Mouse (Mus musculus): ENCODE data around the gene Gm9918. TPM values are rescaled to one million over a fixed set of nuclear protein-coding genes. Genes with fewer than 3 reads are reported as not detected.
"Not testable (repeated sequence)": the region's sequence is repeated elsewhere in the genome, so short reads cannot be mapped to it uniquely, and the experiment has no call there.

Gene Gm9918
- 0.13 and 0.15 TPM in 2 replicates for polyA plus RNA-seq (2012; rRNA removed)

- DNase-seq: no peak
- H3K4me3 ChIP-seq (replicated peaks; ENCODE audit: insufficient read depth, low read depth, low read length): no peak within 1 kb of the TSS
- no peak within 1 kb of the TSS for H3K27ac ChIP-seq (ENCODE audit: insufficient read depth, low read length)
- WGBS: 14% methylated on average over 20 of the region's 21 CpGs
- H3K4me1 ChIP-seq (ENCODE audit: control insufficient read depth, insufficient read depth, low read length): no peaks in the 10 kb centered on the region
- no peaks in the 10 kb centered on the region for H3K27me3 ChIP-seq (ENCODE audit: control insufficient read depth, insufficient read depth, low read length)
- no peak for TF ChIP-seq POLR2A (IDR thresholded peaks at IDR 0.05; ENCODE audit: borderline replicate concordance, insufficient read depth, low read length)
- no peak for TF ChIP-seq CTCF (IDR thresholded peaks at IDR 0.05; ENCODE audit: borderline replicate concordance, insufficient read depth, low read depth, low read length)
Measured at GRCm38 (mm10) chr15:102270274-102270960, at the start of gene Gm9918. Gene Gm9918, plus strand, starts transcription at chr15:102270563.

- DNase-seq: no peak
- WGBS: 40% methylated on average over 10 of the region's 10 CpGs
- Histone ChIP-seq H3K27me3 (ENCODE audit: control insufficient read depth, insufficient read depth, low read length) (no peaks in the 10 kb centered on the region), H3K4me1 (ENCODE audit: control insufficient read depth, insufficient read depth, low read length) (peaks cover 2% of the 10 kb centered on the region), H3K4me3 (replicated peaks; ENCODE audit: insufficient read depth, low read depth, low read length) (no peak overlapping the region), H3K27ac (ENCODE audit: insufficient read depth, low read length) (no peak overlapping the region)
- TF ChIP-seq POLR2A (IDR thresholded peaks at IDR 0.05; ENCODE audit: borderline replicate concordance, insufficient read depth, low read length) (no peak), CTCF (IDR thresholded peaks at IDR 0.05; ENCODE audit: borderline replicate concordance, insufficient read depth, low read depth, low read length) (no peak)
Measured at GRCm38 (mm10) chr15:102222386-102222785, 48.0 kb upstream of the Gm9918 start.

DNA sequence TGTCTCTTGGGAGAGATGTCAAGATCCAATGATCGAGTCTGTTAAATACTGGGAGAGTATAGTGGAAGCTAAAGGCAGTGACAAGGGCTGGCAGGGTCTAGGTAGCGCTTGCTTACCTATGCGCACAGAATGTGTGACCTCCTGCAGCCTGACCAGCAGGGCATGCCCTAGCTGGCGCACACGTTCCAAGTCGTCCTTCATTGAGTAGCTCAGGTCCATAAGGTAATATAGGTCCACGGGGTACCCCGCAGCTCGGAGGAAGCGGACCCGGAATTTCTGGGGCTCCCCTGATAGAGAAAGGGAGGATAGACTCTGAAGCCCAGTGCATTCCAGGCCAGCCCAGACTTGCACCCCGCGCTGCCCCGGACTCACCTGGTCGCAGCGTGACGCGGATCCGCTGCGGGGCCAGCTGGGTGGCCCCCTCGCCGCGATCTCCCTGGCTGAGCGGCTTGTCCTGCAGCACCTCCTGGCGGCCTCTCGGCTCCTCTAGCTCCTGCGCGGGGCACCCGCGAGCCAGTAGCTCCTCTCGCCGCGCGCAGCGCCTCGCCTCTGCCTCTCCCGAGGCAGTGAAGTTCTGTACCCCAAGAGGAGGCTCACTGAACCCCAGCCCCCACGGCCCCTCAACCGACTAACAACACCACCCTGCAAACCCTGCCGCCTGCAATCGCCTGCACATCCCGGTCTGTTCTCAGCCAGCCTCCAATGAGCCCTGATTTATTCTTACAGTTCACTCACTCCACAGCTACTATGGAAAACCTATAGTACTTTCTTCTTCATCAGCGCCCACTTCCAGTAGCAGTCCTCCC is 46.0 kb upstream of the Gm9918 start:
- H3K4me3 ChIP-seq (replicated peaks; ENCODE audit: insufficient read depth, low read depth, low read length): peak overlapping the region; percentile 71
- TF ChIP-seq POLR2A (IDR thresholded peaks at IDR 0.05; ENCODE audit: borderline replicate concordance, insufficient read depth, low read length): no peak
- peak; percentile 76 for TF ChIP-seq CTCF (IDR thresholded peaks at IDR 0.05; ENCODE audit: borderline replicate concordance, insufficient read depth, low read depth, low read length)
- 2% methylated on average over 43 of the region's 43 CpGs for WGBS
- H3K27me3 ChIP-seq (ENCODE audit: control insufficient read depth, insufficient read depth, low read length): no peaks in the 10 kb centered on the region
- DNase-seq: peak; percentile 83 to 87
- no peak overlapping the region for H3K27ac ChIP-seq (ENCODE audit: insufficient read depth, low read length)
- H3K4me1 ChIP-seq (ENCODE audit: control insufficient read depth, insufficient read depth, low read length): peaks cover 2% of the 10 kb centered on the region

GRCm38 (mm10) chr15:102224992-102225617 is 45.3 kb upstream of the Gm9918 start:
- WGBS: 25% methylated on average over 21 of the region's 21 CpGs
- H3K27me3 ChIP-seq (ENCODE audit: control insufficient read depth, insufficient read depth, low read length): no peaks in the 10 kb centered on the region
- DNase-seq: no peak
- TF ChIP-seq POLR2A (IDR thresholded peaks at IDR 0.05; ENCODE audit: borderline replicate concordance, insufficient read depth, low read length) (no peak), CTCF (IDR thresholded peaks at IDR 0.05; ENCODE audit: borderline replicate concordance, insufficient read depth, low read depth, low read length) (no peak)
- H3K4me3 ChIP-seq (replicated peaks; ENCODE audit: insufficient read depth, low read depth, low read length): peak overlapping the region; percentile 71
- no peak overlapping the region for H3K27ac ChIP-seq (ENCODE audit: insufficient read depth, low read length)
- peaks cover 2% of the 10 kb centered on the region for H3K4me1 ChIP-seq (ENCODE audit: control insufficient read depth, insufficient read depth, low read length)

- WGBS: 89% methylated on average over 6 of the region's 6 CpGs
Measured at GRCm38 (mm10) chr15:102225619-102226018, 44.7 kb upstream of the Gm9918 start.

DNA sequence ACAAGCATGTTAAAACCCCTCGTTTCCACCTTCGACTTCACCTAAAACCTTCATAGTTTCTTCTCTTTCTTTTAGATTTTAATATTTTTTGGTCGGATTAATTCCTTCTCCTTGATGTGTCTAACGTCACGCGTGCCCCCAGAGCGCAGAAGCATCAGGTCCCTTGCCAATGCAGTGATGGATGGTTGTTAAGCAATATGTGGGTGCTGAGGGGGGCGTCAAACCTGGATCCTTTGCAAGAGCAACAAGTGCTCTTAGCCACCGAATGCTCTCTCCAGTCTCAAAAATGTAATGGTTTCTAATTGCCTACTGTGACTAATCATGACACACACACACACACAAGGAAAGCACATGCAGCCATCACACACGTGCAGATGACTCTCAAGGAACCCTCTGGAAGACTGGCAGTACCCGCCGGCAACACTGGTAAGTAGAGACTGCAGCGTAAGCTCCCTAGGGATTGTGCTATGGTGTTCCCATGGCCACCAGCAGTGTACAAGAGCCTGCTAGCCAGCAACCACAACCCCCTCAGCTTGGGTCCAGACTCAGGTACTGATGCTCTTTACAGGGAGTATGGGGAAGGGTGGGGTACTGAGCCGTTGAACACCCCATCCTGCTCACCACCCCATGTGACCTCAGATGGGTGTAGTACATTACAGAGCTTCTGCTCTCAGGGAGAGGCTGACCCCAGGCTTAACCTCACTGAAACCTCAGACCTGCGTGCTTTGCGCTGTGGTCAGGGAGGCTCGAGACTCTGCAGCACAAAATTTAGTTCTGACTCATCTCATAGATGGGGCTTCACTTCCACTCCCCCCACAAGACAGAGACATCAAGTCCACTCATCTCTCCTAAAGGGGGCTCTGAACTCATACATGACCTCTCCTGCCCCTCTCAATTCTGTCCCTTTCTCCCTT is 39.7 kb upstream of the Gm9918 start:
- no peak for TF ChIP-seq CTCF (IDR thresholded peaks at IDR 0.05; ENCODE audit: borderline replicate concordance, insufficient read depth, low read depth, low read length)
- TF ChIP-seq POLR2A (IDR thresholded peaks at IDR 0.05; ENCODE audit: borderline replicate concordance, insufficient read depth, low read length): no peak
- 83% methylated on average over 17 of the region's 17 CpGs for WGBS
- no peak for DNase-seq
- H3K27ac ChIP-seq (ENCODE audit: insufficient read depth, low read length): no peak overlapping the region
- H3K4me1 ChIP-seq (ENCODE audit: control insufficient read depth, insufficient read depth, low read length): peaks cover 7% of the 10 kb centered on the region
- H3K4me3 ChIP-seq (replicated peaks; ENCODE audit: insufficient read depth, low read depth, low read length): peak overlapping the region; percentile 35
- no peaks in the 10 kb centered on the region for H3K27me3 ChIP-seq (ENCODE audit: control insufficient read depth, insufficient read depth, low read length)

More at GRCm38 (mm10) chr15:102225619-102226018, 44.7 kb upstream of the Gm9918 start:
- not testable (repeated sequence) for H3K27ac ChIP-seq (ENCODE audit: insufficient read depth, low read length); H3K4me3 ChIP-seq (replicated peaks; ENCODE audit: insufficient read depth, low read depth, low read length); H3K4me1 ChIP-seq (ENCODE audit: control insufficient read depth, insufficient read depth, low read length); H3K27me3 ChIP-seq (ENCODE audit: control insufficient read depth, insufficient read depth, low read length); DNase-seq

DNA sequence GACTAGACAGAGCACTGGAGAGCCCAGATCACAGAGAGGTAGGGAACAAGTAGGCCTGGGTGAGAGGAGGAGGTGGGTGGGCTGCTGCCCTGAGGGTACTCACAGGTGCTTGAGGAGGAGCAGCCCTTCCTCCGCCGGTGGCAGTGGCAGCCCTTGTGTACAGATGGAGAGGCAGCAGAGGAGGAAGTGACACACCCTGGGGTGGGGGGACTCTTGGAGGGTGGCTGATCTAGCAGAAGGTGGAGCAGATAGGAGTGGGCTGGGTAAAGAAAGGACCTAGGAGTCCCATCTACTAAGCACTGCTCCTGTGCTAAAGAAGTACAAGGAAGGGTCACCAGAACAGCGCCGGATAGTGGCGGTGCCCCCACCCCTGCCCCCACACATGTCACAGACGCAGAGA is 38.6 kb upstream of the Gm9918 start, which contains the start of gene Itgb7:
Itgb7 (minus strand) TSS at position 197 of the 400 bp plus-strand sequence.
- H3K27ac ChIP-seq (ENCODE audit: insufficient read depth, low read length): no peak within 1 kb of the TSS
- peaks cover 7% of the 10 kb centered on the region for H3K4me1 ChIP-seq (ENCODE audit: control insufficient read depth, insufficient read depth, low read length)
- TF ChIP-seq CTCF (IDR thresholded peaks at IDR 0.05; ENCODE audit: borderline replicate concordance, insufficient read depth, low read depth, low read length) (no peak), POLR2A (IDR thresholded peaks at IDR 0.05; ENCODE audit: borderline replicate concordance, insufficient read depth, low read length) (0 out of 2 replicates have a peak, but pooled peaks have one; percentile 11)
- no peak for DNase-seq
- 49% methylated on average over 6 of the region's 6 CpGs for WGBS
- H3K4me3 ChIP-seq (replicated peaks; ENCODE audit: insufficient read depth, low read depth, low read length): peak within 1 kb of the TSS; percentile 35
- H3K27me3 ChIP-seq (ENCODE audit: control insufficient read depth, insufficient read depth, low read length): no peaks in the 10 kb centered on the region

Data from cerebellum, adult 2 months (tissue).